Mouse (Mus musculus) left cerebral cortex, adult 8-10 months (tissue): Measurements from ENCODE around the gene Slc51a. TPM values are rescaled to one million over a fixed set of nuclear protein-coding genes. Genes with fewer than 3 reads are reported as not detected.
"Not testable (repeated sequence)": the region's sequence is repeated elsewhere in the genome, so short reads cannot be mapped to it uniquely, and the experiment has no call there.

Experiments used
- DNase-seq, 2 experiments: peaks; one replicate each; pipeline ENCODE4 v3.0.0; 2022; ENCODE audit warnings: low spot score in 2 of 2
- total RNA-seq, 4 experiments: library from RNA; stranded (reverse); gene quantifications; 2 replicates each; pipeline ENCODE4 v1.2.4; 2022

Gene Slc51a
- total RNA-seq, 4 experiments from 2014 or later, result not detected

GRCm38 (mm10) chr16:32510399-32511337 is 23.0 kb upstream of the Slc51a start:
- no peak for DNase-seq

- DNase-seq, result no peak
Observed at GRCm38 (mm10) chr16:32509066-32509942, 21.6 kb upstream of the Slc51a start.

- no peak for DNase-seq
Observed at GRCm38 (mm10) chr16:32508506-32509065, 20.9 kb upstream of the Slc51a start.

- DNase-seq, result no peak
Observed at GRCm38 (mm10) chr16:32508035-32508434, 20.4 kb upstream of the Slc51a start.

- peak in 1 of 2 experiments; percentile 61 for DNase-seq
Observed at GRCm38 (mm10) chr16:32507407-32507806, 19.7 kb upstream of the Slc51a start.

GRCm38 (mm10) chr16:32506868-32507267 is 19.2 kb upstream of the Slc51a start:
- DNase-seq, result no peak

- DNase-seq, result no peak
Observed at GRCm38 (mm10) chr16:32506298-32506697, 18.6 kb upstream of the Slc51a start.

- DNase-seq, result no peak
Observed at GRCm38 (mm10) chr16:32503633-32504032, 16.0 kb upstream of the Slc51a start.

GRCm38 (mm10) chr16:32502621-32503335 is 15.1 kb upstream of the Slc51a start:
- no peak for DNase-seq

- no peak for DNase-seq
Observed at GRCm38 (mm10) chr16:32501459-32501858, 13.8 kb upstream of the Slc51a start.

- DNase-seq, result peak; percentile 66 to 88
Observed at GRCm38 (mm10) chr16:32499430-32500037, 11.9 kb upstream of the Slc51a start.

GRCm38 (mm10) chr16:32498996-32499395 is 11.3 kb upstream of the Slc51a start:
- DNase-seq, result no peak

GRCm38 (mm10) chr16:32495965-32496364 is 8.3 kb upstream of the Slc51a start, which contains the start of gene Zdhhc19:
Gene Zdhhc19, plus strand, starts transcription at chr16:32496265.
- no peak for DNase-seq

GRCm38 (mm10) chr16:32494371-32494770 is 6.7 kb upstream of the Slc51a start:
- not testable (repeated sequence) for DNase-seq

GRCm38 (mm10) chr16:32488939-32489338 is 1.3 kb upstream of the Slc51a start:
- no peak for DNase-seq

- no peak for DNase-seq
Observed at GRCm38 (mm10) chr16:32486046-32486445, 1.6 kb downstream of the Slc51a start.

GRCm38 (mm10) chr16:32485209-32485608 is 2.5 kb downstream of the Slc51a start:
- DNase-seq, result no peak

- DNase-seq, result no peak
Observed at GRCm38 (mm10) chr16:32484431-32484871, 3.2 kb downstream of the Slc51a start.

GRCm38 (mm10) chr16:32479415-32479814 is 8.3 kb downstream of the Slc51a start:
- DNase-seq, result no peak

GRCm38 (mm10) chr16:32477315-32477714 is 10.4 kb downstream of the Slc51a start:
- DNase-seq, result no peak
